In genomic region chr4:119921723-119922266, GRCm38 (mm10) we compare ENCODE assay signal across 28 mouse cellular contexts.
A peak's percentile ranks its signal among the peaks of the same experiment; 100 is the strongest.
DNase-seq lines count a peak whose midpoint lies in the region; ATAC-seq and TF ChIP-seq lines count a peak whose summit lies in the region.
"Had no signal": no experiment of that assay in that cellular context is flagged by ENCODE, and none has a peak within 500 bp of the region (broad histone marks: within the 10 kb centered on the region; RNA-seq: fewer than 3 reads in every experiment).

No protein-coding gene starts in this region.

- no peaks in the 10 kb centered on the region for H3K36me3 ChIP-seq in hindbrain, postnatal 0 days (ENCODE audit: insufficient read depth, low read length)
- no peaks in the 10 kb centered on the region for H3K36me3 ChIP-seq in hindbrain, embryonic 10.5 days
- H3K36me3 ChIP-seq in limb, embryonic 14.5 days (ENCODE audit: control insufficient read depth, insufficient read depth, low read length) = no peaks in the 10 kb centered on the region
- no peaks in the 10 kb centered on the region for H3K36me3 ChIP-seq in intestine, embryonic 15.5 days
- H3K36me3 ChIP-seq: forebrain, embryonic 10.5 days; hindbrain, embryonic 15.5 days; limb, embryonic 13.5 days; liver, embryonic 12.5 days; neural tube, embryonic 12.5 days had no signal

- no peak for TF ChIP-seq CTCF in hindbrain, postnatal 0 days (IDR thresholded peaks at IDR 0.05; ENCODE audit: low read depth)

- DNase-seq in hindbrain, postnatal 0 days (ENCODE audit: low spot score) = no peak
- DNase-seq in hindbrain, embryonic 10.5 days (ENCODE audit: low spot score) = no peak
- peak; percentile 37 for DNase-seq in retina, postnatal 1 day
- no peak for DNase-seq in retina, embryonic 14.5 days (ENCODE audit: low spot score)
- DNase-seq in limb, embryonic 14.5 days (ENCODE audit: low spot score) = no peak
- DNase-seq in layer of hippocampus, postnatal 10 days (ENCODE audit: low spot score in 2 of 2) = no peak
- DNase-seq: adrenal gland, adult 2 months; adrenal gland, postnatal 36 days; gastrocnemius, postnatal 14 days; heart, adult 18-20 months; heart, postnatal 4 days; kidney, adult 2 months; liver, postnatal 0 days; right cerebral cortex, postnatal 25 days; thymus, adult 18-20 months had no signal

- no peak overlapping the region for H3K27ac ChIP-seq in hindbrain, postnatal 0 days
- no peak overlapping the region for H3K27ac ChIP-seq in hindbrain, embryonic 10.5 days
- H3K27ac ChIP-seq in limb, embryonic 14.5 days (replicated peaks; ENCODE audit: low read depth, low read length) = no peak overlapping the region
- H3K27ac ChIP-seq in intestine, embryonic 15.5 days = no peak overlapping the region
- H3K27ac ChIP-seq: forebrain, embryonic 10.5 days; hindbrain, embryonic 15.5 days; layer of hippocampus, adult 2 months; limb, embryonic 13.5 days; liver, embryonic 12.5 days; macrophage; neural tube, embryonic 12.5 days had no signal

- TF ChIP-seq POLR2A in limb, embryonic 14.5 days (IDR thresholded peaks at IDR 0.05; ENCODE audit: borderline replicate concordance, extremely low read depth, insufficient read depth, insufficient read length) = no peak

- no peaks in the 10 kb centered on the region for H3K27me3 ChIP-seq in hindbrain, postnatal 0 days (ENCODE audit: insufficient read depth, low read length)
- no peaks in the 10 kb centered on the region for H3K27me3 ChIP-seq in hindbrain, embryonic 10.5 days (ENCODE audit: insufficient read depth, poor library complexity, severe bottlenecking)
- H3K27me3 ChIP-seq in limb, embryonic 14.5 days (ENCODE audit: control insufficient read depth, insufficient read depth, low read length) = no peaks in the 10 kb centered on the region
- H3K27me3 ChIP-seq in intestine, embryonic 15.5 days (replicated peaks) = no peaks in the 10 kb centered on the region
- H3K27me3 ChIP-seq: hindbrain, embryonic 15.5 days; limb, embryonic 13.5 days; liver, embryonic 12.5 days; neural tube, embryonic 12.5 days had no signal

- no peak overlapping the region for H3K4me3 ChIP-seq in hindbrain, postnatal 0 days (ENCODE audit: low read length)
- no peak overlapping the region for H3K4me3 ChIP-seq in hindbrain, embryonic 10.5 days
- H3K4me3 ChIP-seq in limb, embryonic 14.5 days (replicated peaks; ENCODE audit: low read length) = no peak overlapping the region
- no peak overlapping the region for H3K4me3 ChIP-seq in intestine, embryonic 15.5 days (replicated peaks)
- H3K4me3 ChIP-seq: forebrain, embryonic 10.5 days; hindbrain, embryonic 15.5 days; layer of hippocampus, adult 2 months; limb, embryonic 13.5 days; liver, embryonic 12.5 days; neural tube, embryonic 12.5 days had no signal

- no peak overlapping the region for H3K9ac ChIP-seq in hindbrain, postnatal 0 days (replicated peaks; ENCODE audit: low read length)
- no peak overlapping the region for H3K9ac ChIP-seq in limb, embryonic 14.5 days (ENCODE audit: low read depth, low read length, severe bottlenecking)
- H3K9ac ChIP-seq in intestine, embryonic 15.5 days = no peak overlapping the region
- H3K9ac ChIP-seq: hindbrain, embryonic 15.5 days; limb, embryonic 13.5 days; liver, embryonic 12.5 days; liver, postnatal 0 days; neural tube, embryonic 12.5 days had no signal

- peak; percentile 18; the same call in 1 of the 2 replicates for ATAC-seq in hindbrain, postnatal 0 days
- peak; percentile 57 for ATAC-seq in limb, embryonic 14.5 days (ENCODE audit: low FRiP score, low read depth)
- no peak for ATAC-seq in intestine, embryonic 15.5 days
- ATAC-seq: activated CD4-positive, CD25-positive, alpha-beta regulatory T cell, adult 4 months; forebrain, embryonic 16.5 days; liver, embryonic 12.5 days; liver, postnatal 0 days; lung, postnatal 0 days; midbrain, embryonic 16.5 days had no signal

- no peaks in the 10 kb centered on the region for H3K4me1 ChIP-seq in hindbrain, postnatal 0 days (ENCODE audit: insufficient read depth, low read length)
- H3K4me1 ChIP-seq in hindbrain, embryonic 10.5 days (replicated peaks) = no peaks in the 10 kb centered on the region
- H3K4me1 ChIP-seq in limb, embryonic 14.5 days (ENCODE audit: control insufficient read depth, insufficient read depth, low read length) = no peaks in the 10 kb centered on the region
- no peaks in the 10 kb centered on the region for H3K4me1 ChIP-seq in intestine, embryonic 15.5 days (replicated peaks)
- H3K4me1 ChIP-seq: forebrain, embryonic 10.5 days; limb, embryonic 13.5 days; liver, embryonic 12.5 days; neural tube, embryonic 12.5 days had no signal

- no peak overlapping the region for H3K4me2 ChIP-seq in hindbrain, postnatal 0 days (ENCODE audit: low read depth, low read length)
- H3K4me2 ChIP-seq in limb, embryonic 14.5 days (replicated peaks; ENCODE audit: low read depth, low read length, severe bottlenecking) = no peak overlapping the region
- no peak overlapping the region for H3K4me2 ChIP-seq in intestine, embryonic 15.5 days (replicated peaks)
- H3K4me2 ChIP-seq: heart, embryonic 11.5 days; hindbrain, embryonic 15.5 days; limb, embryonic 13.5 days; liver, embryonic 12.5 days; neural tube, embryonic 12.5 days had no signal

- WGBS in hindbrain, postnatal 0 days = 61% methylated on average over 8 of the region's 8 CpGs
- WGBS in hindbrain, embryonic 10.5 days = 84% methylated on average over 8 of the region's 8 CpGs
- 66% methylated on average over 8 of the region's 8 CpGs for WGBS in limb, embryonic 14.5 days
- WGBS in intestine, embryonic 15.5 days = 76% methylated on average over 8 of the region's 8 CpGs

- H3K9me3 ChIP-seq in hindbrain, postnatal 0 days (ENCODE audit: low read length) = no peaks in the 10 kb centered on the region
- peaks cover 13% of the 10 kb centered on the region; the same call in 1 of the 2 replicates for H3K9me3 ChIP-seq in hindbrain, embryonic 10.5 days
- H3K9me3 ChIP-seq in limb, embryonic 14.5 days (ENCODE audit: control insufficient read depth, low read length) = 0 out of 2 replicates have a peak, but pooled peaks cover 3% of the 10 kb centered on the region
- no peaks in the 10 kb centered on the region for H3K9me3 ChIP-seq in intestine, embryonic 15.5 days
- H3K9me3 ChIP-seq: hindbrain, embryonic 15.5 days had no signal
